Mouse (Mus musculus): Measurements from ENCODE around the gene Keap1. TPM values are rescaled to one million over a fixed set of nuclear protein-coding genes. Genes with fewer than 3 reads are reported as not detected.
"Not testable (repeated sequence)": the region's sequence is repeated elsewhere in the genome, so short reads cannot be mapped to it uniquely, and the experiment has no call there.

The Keap1 gene
- polyA plus RNA-seq, 1 experiment from 2014 or later: 68.2 TPM

DNA sequence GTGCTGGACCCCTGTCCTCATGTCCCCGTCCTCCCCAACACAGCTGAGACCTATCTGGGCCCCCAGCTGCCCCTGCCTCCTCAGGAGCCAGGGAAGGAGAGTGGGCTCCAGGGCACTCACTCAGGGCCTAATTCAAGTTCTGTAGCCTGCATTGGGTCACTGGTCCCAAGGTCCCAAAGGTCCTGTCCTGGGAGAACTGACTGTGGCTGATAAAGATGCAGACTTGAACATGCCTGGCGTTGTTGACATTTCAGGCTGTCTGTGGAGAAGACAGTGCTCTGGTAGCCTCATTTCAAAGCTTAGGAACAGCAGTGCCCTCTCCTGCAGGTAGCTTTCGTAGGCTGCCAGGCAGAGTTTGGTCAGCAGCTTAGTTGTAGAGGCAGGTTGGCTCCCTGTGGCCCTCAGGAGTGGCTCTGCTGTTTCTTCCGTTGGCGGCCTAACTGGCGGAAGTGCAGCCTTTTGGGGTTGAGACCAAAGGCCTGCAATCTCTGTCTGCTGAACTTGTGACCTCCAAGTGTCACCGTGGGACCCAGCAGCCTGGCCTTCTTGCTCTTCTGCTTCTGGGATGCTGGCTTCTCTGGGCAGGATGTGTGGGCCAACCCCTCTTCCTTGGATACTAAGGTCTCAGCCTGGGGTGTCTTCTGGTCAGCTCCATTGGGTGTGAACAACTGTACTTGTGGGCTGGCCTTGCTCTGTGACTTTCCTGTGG, 34.5 kb upstream of the Keap1 start:
- H3K9ac ChIP-seq: no peak overlapping the region
- whole genome bisulfite sequencing: 83% methylated on average over 7 of the region's 7 CpGs
- H3K4me1 ChIP-seq (replicated peaks): no peaks in the 10 kb centered on the region

GRCm38 (mm10) chr9:21273094-21273493, 33.9 kb upstream of the Keap1 start:
- Histone ChIP-seq H3K36me3 (peaks cover 91% of the 10 kb centered on the region), H3K9me3 (no peaks in the 10 kb centered on the region), H3K4me2 (no peak overlapping the region), H3K4me1 (replicated peaks) (no peaks in the 10 kb centered on the region), H3K9ac (no peak overlapping the region), H3K4me3 (no peak overlapping the region), H3K27ac (replicated peaks) (no peak overlapping the region), H3K27me3 (no peaks in the 10 kb centered on the region)
- 88% methylated on average over 8 of the region's 8 CpGs for WGBS
- no peak for ATAC-seq (ENCODE audit: low FRiP score, low read depth)

More for the DNA sequence above, 34.5 kb upstream of the Keap1 start:
- no peak for ATAC-seq (ENCODE audit: low FRiP score, low read depth)
- Histone ChIP-seq H3K27ac (replicated peaks) (no peak overlapping the region), H3K27me3 (no peaks in the 10 kb centered on the region), H3K4me3 (no peak overlapping the region), H3K36me3 (peaks cover 88% of the 10 kb centered on the region), H3K4me2 (no peak overlapping the region), H3K9me3 (no peaks in the 10 kb centered on the region)

DNA sequence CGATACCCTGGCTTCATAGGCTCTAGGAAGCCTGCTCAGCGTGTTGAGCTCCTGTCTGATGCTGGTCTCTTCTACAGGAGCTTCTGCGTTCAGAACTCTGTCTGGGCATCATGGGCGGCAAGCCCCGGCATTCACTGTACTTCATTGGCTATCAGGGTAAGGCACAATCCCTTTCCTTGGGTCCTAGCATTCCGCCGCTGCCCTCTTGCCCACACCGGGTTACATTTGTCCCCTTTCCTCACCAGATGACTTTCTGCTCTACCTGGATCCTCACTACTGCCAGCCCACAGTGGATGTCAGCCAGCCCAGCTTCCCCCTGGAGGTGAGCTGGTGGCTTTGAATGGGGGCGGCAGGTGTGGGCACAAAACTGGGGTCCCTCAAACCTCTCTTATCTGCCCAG, 33.2 kb upstream of the Keap1 start:
- Histone ChIP-seq H3K4me3 (no peak overlapping the region), H3K4me2 (no peak overlapping the region), H3K4me1 (replicated peaks) (peaks cover under 1% of the 10 kb centered on the region; the same call in 1 of the 2 replicates), H3K36me3 (peaks cover 90% of the 10 kb centered on the region), H3K27ac (replicated peaks) (no peak overlapping the region), H3K27me3 (no peaks in the 10 kb centered on the region), H3K9me3 (no peaks in the 10 kb centered on the region), H3K9ac (no peak overlapping the region)
- WGBS: 93% methylated on average over 9 of the region's 9 CpGs
- ATAC-seq (ENCODE audit: low FRiP score, low read depth): no peak

DNA sequence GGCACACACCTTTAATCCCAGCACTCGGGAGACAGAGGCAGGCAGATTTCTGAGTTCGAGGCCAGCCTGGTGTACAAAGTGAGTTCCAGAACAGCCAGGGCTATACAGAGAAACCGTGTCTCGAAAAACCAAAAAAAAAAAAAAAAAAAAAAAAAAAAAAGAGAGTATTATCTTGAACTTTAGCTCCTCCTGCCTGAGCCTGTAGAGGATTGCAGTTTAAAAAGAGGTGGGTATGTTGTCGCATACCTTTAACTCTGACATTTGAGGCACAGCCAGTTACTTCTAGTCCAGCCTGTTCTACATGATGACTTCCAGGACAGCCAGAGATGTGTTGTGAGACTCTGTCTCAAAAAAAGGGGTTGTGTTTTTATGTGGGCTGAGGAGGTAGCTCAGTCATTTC, 30.4 kb upstream of the Keap1 start:
- not testable (repeated sequence) for H3K27ac ChIP-seq (replicated peaks); H3K9me3 ChIP-seq; H3K4me2 ChIP-seq; H3K9ac ChIP-seq; H3K27me3 ChIP-seq; H3K4me3 ChIP-seq; ATAC-seq (ENCODE audit: low FRiP score, low read depth)
- 88% methylated on average over 5 of the region's 5 CpGs for WGBS
- Histone ChIP-seq H3K4me1 (replicated peaks) (peaks cover 22% of the 10 kb centered on the region), H3K36me3 (peaks cover 69% of the 10 kb centered on the region)

DNA sequence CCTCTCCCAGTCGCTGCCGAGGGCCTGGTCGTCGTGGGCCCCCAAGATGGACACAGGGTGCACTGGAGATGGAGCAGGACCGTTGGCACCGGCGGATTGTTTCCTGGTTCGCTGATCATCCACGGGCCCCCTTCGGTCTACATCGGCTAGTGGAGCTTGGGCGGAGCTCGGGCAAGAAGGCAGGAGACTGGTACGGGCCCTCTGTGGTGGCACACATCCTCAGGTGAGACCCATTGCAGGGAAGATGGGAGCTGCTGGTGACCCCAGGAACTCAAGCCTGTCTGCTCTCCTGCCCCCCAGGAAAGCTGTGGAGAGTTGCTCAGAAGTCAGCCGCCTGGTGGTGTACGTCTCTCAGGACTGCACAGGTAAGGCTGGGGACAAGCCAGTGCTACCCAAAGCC, 29.1 kb upstream of the Keap1 start:
- H3K4me3 ChIP-seq: no peak overlapping the region
- no peaks in the 10 kb centered on the region for H3K9me3 ChIP-seq
- no peak overlapping the region for H3K4me2 ChIP-seq
- 93% methylated on average over 16 of the region's 16 CpGs for WGBS
- no peak overlapping the region for H3K27ac ChIP-seq (replicated peaks)
- peaks cover 56% of the 10 kb centered on the region for H3K36me3 ChIP-seq
- no peak for ATAC-seq (ENCODE audit: low FRiP score, low read depth)
- H3K27me3 ChIP-seq: no peaks in the 10 kb centered on the region
- peaks cover 25% of the 10 kb centered on the region for H3K4me1 ChIP-seq (replicated peaks)
- no peak overlapping the region for H3K9ac ChIP-seq

DNA sequence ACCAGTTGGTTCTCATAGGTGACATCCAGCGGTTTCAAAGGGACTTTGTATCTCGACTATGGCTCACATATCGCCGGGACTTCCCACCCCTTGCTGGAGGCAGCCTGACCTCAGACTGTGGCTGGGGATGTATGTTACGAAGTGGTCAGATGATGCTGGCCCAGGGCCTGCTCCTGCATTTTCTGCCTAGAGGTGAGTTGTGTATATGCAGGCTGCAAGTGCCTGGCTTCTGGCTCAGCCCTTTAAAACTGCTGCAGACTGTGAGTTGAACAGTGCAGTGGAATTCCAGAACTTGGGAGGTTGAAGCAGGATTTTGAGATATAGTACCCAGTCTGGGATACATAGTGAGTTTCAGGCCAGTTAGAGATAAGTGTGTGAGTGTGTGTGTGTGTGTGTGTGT, 27.7 kb upstream of the Keap1 start:
- peak overlapping the region; percentile 85; the same call in 1 of the 2 replicates for H3K4me2 ChIP-seq

GRCm38 (mm10) chr9:21265611-21266010, 26.4 kb upstream of the Keap1 start:
- Histone ChIP-seq H3K9me3 (no peaks in the 10 kb centered on the region), H3K4me2 (peak overlapping the region; percentile 85), H3K27ac (replicated peaks) (peak overlapping the region; percentile 72; the same call in 1 of the 2 replicates), H3K4me3 (peak overlapping the region; percentile 76), H3K27me3 (no peaks in the 10 kb centered on the region), H3K4me1 (replicated peaks) (peaks cover 25% of the 10 kb centered on the region), H3K36me3 (peaks cover 31% of the 10 kb centered on the region), H3K9ac (peak overlapping the region; percentile 77)
- WGBS: 9% methylated on average over 11 of the region's 11 CpGs
- no peak for ATAC-seq (ENCODE audit: low FRiP score, low read depth)

More for the DNA sequence above, 27.7 kb upstream of the Keap1 start:
- Histone ChIP-seq H3K9me3 (no peaks in the 10 kb centered on the region), H3K27ac (replicated peaks) (no peak overlapping the region), H3K27me3 (no peaks in the 10 kb centered on the region), H3K4me1 (replicated peaks) (peaks cover 25% of the 10 kb centered on the region), H3K9ac (no peak overlapping the region), H3K36me3 (peaks cover 42% of the 10 kb centered on the region), H3K4me3 (no peak overlapping the region)
- no peak for ATAC-seq (ENCODE audit: low FRiP score, low read depth)
- 96% methylated on average over 5 of the region's 5 CpGs for WGBS

GRCm38 (mm10) chr9:21265000-21265561, 25.9 kb upstream of the Keap1 start, which contains the start of gene Atg4d:
Gene Atg4d, plus strand, starts transcription at chr9:21265293.
- WGBS: under 1% methylated on average over 49 of the region's 49 CpGs

GRCm38 (mm10) chr9:21264272-21264999, 25.3 kb upstream of the Keap1 start:
- peaks cover 21% of the 10 kb centered on the region for H3K36me3 ChIP-seq
- no peaks in the 10 kb centered on the region for H3K9me3 ChIP-seq
- peaks cover 25% of the 10 kb centered on the region for H3K4me1 ChIP-seq (replicated peaks)
- H3K4me2 ChIP-seq: peak overlapping the region; percentile 85
- H3K4me3 ChIP-seq: peak overlapping the region; percentile 76
- peak overlapping the region; percentile 57 for H3K9ac ChIP-seq
- H3K27me3 ChIP-seq: 0 out of 2 replicates have a peak, but pooled peaks cover 3% of the 10 kb centered on the region
- 19% methylated on average over 17 of the region's 17 CpGs for WGBS
- ATAC-seq (ENCODE audit: low FRiP score, low read depth): peak; percentile 6; the same call in 1 of the 2 replicates
- peak overlapping the region; percentile 82 for H3K27ac ChIP-seq (replicated peaks)

More at GRCm38 (mm10) chr9:21265000-21265561, 25.9 kb upstream of the Keap1 start, which contains the start of gene Atg4d:
- ATAC-seq (ENCODE audit: low FRiP score, low read depth): peak; percentile 97
- H3K4me3 ChIP-seq: peak within 1 kb of the TSS; percentile 76
- peak within 1 kb of the TSS; percentile 82 for H3K27ac ChIP-seq (replicated peaks)
- H3K36me3 ChIP-seq: peaks cover 25% of the 10 kb centered on the region
- H3K4me2 ChIP-seq: peak within 1 kb of the TSS; percentile 85
- H3K27me3 ChIP-seq: no peaks in the 10 kb centered on the region
- no peaks in the 10 kb centered on the region for H3K9me3 ChIP-seq
- peaks cover 25% of the 10 kb centered on the region for H3K4me1 ChIP-seq (replicated peaks)
- H3K9ac ChIP-seq: peak within 1 kb of the TSS; percentile 77

DNA sequence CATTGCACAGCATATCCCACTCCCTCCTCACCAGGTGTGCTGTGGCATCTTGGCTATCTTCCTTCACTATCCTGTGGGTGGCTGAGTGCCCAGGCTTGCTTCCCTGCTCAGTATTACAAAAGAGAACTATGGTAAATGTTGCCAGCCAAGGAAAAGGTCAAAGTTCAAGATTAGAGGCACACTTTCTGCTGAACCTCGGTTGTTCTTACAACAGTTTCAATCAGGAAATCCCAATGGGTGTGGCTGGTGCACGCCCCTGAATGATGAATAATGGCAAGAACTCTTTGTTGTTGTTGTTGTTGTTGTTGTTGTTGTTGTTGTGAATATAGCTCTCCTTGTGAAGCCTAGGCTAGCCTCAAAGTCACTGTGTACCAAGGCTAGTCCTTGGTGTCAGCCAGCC, 22.7 kb upstream of the Keap1 start:
- H3K27ac ChIP-seq (replicated peaks): no peak overlapping the region
- H3K36me3 ChIP-seq: no peaks in the 10 kb centered on the region
- 0 out of 2 replicates have a peak, but pooled peaks cover 3% of the 10 kb centered on the region for H3K27me3 ChIP-seq
- H3K9ac ChIP-seq: no peak overlapping the region
- H3K9me3 ChIP-seq: no peaks in the 10 kb centered on the region
- 69% methylated on average over 2 of the region's 2 CpGs for WGBS
- H3K4me1 ChIP-seq (replicated peaks): peaks cover 18% of the 10 kb centered on the region
- H3K4me3 ChIP-seq: no peak overlapping the region
- ATAC-seq (ENCODE audit: low FRiP score, low read depth): no peak
- no peak overlapping the region for H3K4me2 ChIP-seq

GRCm38 (mm10) chr9:21260491-21261040, 21.4 kb upstream of the Keap1 start:
- no peaks in the 10 kb centered on the region for H3K9me3 ChIP-seq
- no peak overlapping the region for H3K9ac ChIP-seq
- WGBS: 80% methylated on average over 6 of the region's 6 CpGs
- H3K4me2 ChIP-seq: no peak overlapping the region
- no peak for ATAC-seq (ENCODE audit: low FRiP score, low read depth)
- 0 out of 2 replicates have a peak, but pooled peaks cover 3% of the 10 kb centered on the region for H3K27me3 ChIP-seq
- H3K4me3 ChIP-seq: no peak overlapping the region
- no peak overlapping the region for H3K27ac ChIP-seq (replicated peaks)
- no peaks in the 10 kb centered on the region for H3K36me3 ChIP-seq
- peaks cover 6% of the 10 kb centered on the region for H3K4me1 ChIP-seq (replicated peaks)

All from hindbrain, embryonic 15.5 days (tissue).